19 mouse cellular contexts compared by ENCODE assay signal in genomic region chr10:63480066-63480465, GRCm38 (mm10). TPM values are rescaled to one million over a fixed set of nuclear protein-coding genes. Genes with fewer than 3 reads are reported as not detected.
DNase-seq lines count a peak whose midpoint lies in the region; ATAC-seq and TF ChIP-seq lines count a peak whose summit lies in the region.
"Had no signal": no experiment of that assay in that cellular context is flagged by ENCODE, and none has a peak within 500 bp of the region (broad histone marks: within the 10 kb centered on the region; RNA-seq: fewer than 3 reads in every experiment).

No protein-coding gene starts in this region.

- peak; percentile 33; the same call in 1 of the 2 replicates for ATAC-seq in heart, postnatal 0 days (ENCODE audit: insufficient read depth, low read depth)
- ATAC-seq: forebrain, embryonic 16.5 days; midbrain, embryonic 13.5 days had no signal

- peaks cover 40% of the 10 kb centered on the region for H3K4me1 ChIP-seq in heart, postnatal 0 days (ENCODE audit: control insufficient read depth, insufficient read depth)
- H3K4me1 ChIP-seq: neural tube, embryonic 13.5 days had no signal

- TF ChIP-seq EP300 in heart, postnatal 0 days (IDR thresholded peaks at IDR 0.05; ENCODE audit: low read depth): no peak

- TF ChIP-seq CTCF in heart, postnatal 0 days (IDR thresholded peaks at IDR 0.05; ENCODE audit: low read depth): no peak

- H3K4me3 ChIP-seq in heart, postnatal 0 days (ENCODE audit: low read depth, low read length): peak overlapping the region; percentile 23; the same call in 1 of the 2 replicates
- H3K4me3 ChIP-seq: embryonic facial prominence, embryonic 15.5 days; hindbrain, embryonic 13.5 days; left cerebral cortex, adult 2 months; midbrain, embryonic 13.5 days; neural tube, embryonic 13.5 days had no signal

- H3K4me2 ChIP-seq in heart, postnatal 0 days (ENCODE audit: low read depth, low read length): peak overlapping the region; percentile 50
- H3K4me2 ChIP-seq: embryonic facial prominence, embryonic 15.5 days; hindbrain, embryonic 13.5 days; liver, embryonic 11.5 days; midbrain, embryonic 13.5 days; neural tube, embryonic 13.5 days had no signal

- H3K9ac ChIP-seq in heart, postnatal 0 days (replicated peaks; ENCODE audit: low read depth, low read length): no peak overlapping the region
- H3K9ac ChIP-seq: embryonic facial prominence, embryonic 15.5 days; hindbrain, embryonic 13.5 days; midbrain, embryonic 13.5 days; neural tube, embryonic 13.5 days had no signal

- H3K27ac ChIP-seq in heart, postnatal 0 days (ENCODE audit: low read depth): peak overlapping the region; percentile 78
- H3K27ac ChIP-seq: embryonic facial prominence, embryonic 15.5 days; hindbrain, embryonic 13.5 days; left cerebral cortex, adult 2 months; midbrain, embryonic 13.5 days; neural tube, embryonic 13.5 days had no signal

- WGBS in heart, postnatal 0 days: 33% methylated on average over 5 of the region's 5 CpGs

- no peaks in the 10 kb centered on the region for H3K9me3 ChIP-seq in heart, postnatal 0 days (replicated peaks; ENCODE audit: control insufficient read depth, low read length)
- H3K9me3 ChIP-seq: embryonic facial prominence, embryonic 15.5 days; hindbrain, embryonic 13.5 days; midbrain, embryonic 13.5 days; neural tube, embryonic 13.5 days had no signal

- peak; percentile 14 to 22 for DNase-seq in cerebellum, postnatal 25 days
- DNase-seq in cerebellum, adult 8-10 months: no peak
- peak; percentile 72 for DNase-seq in brain, adult 2 months (ENCODE audit: low read depth, low spot score)
- DNase-seq in gastrocnemius, postnatal 25 days: peak; percentile 20
- DNase-seq in heart, postnatal 0 days (ENCODE audit: low spot score): peak; percentile 63
- DNase-seq in right cerebral cortex, postnatal 10 days (ENCODE audit: low spot score in 2 of 2): no peak
- DNase-seq in ovary, postnatal 36 days (ENCODE audit: low spot score): no peak
- DNase-seq: cerebellum, adult 11 months; kidney, adult 9 months; lung, postnatal 14 days; right cerebral cortex, adult 18-20 months had no signal

- no peaks in the 10 kb centered on the region for H3K27me3 ChIP-seq in heart, postnatal 0 days (ENCODE audit: control insufficient read depth, insufficient read depth, low read length)
- H3K27me3 ChIP-seq: embryonic facial prominence, embryonic 15.5 days; hindbrain, embryonic 13.5 days; midbrain, embryonic 13.5 days; neural tube, embryonic 13.5 days had no signal

- H3K36me3 ChIP-seq in heart, postnatal 0 days (replicated peaks; ENCODE audit: control insufficient read depth, insufficient read depth, low read length): no peaks in the 10 kb centered on the region
- H3K36me3 ChIP-seq: embryonic facial prominence, embryonic 15.5 days; hindbrain, embryonic 13.5 days; midbrain, embryonic 13.5 days; neural tube, embryonic 13.5 days had no signal

RNA-seq across cellular contexts. Expression of gene Ctnna3, which starts 50.2 kb away (rescaled TPM):
- total RNA-seq in gastrocnemius, postnatal 25 days (2021): 10 to 100 TPM; 11.0 to 15.8 TPM
- 58.4 and 62.6 TPM in 2 replicates for total RNA-seq in heart, postnatal 0 days (2014; rRNA removed; ENCODE audit: low replicate concordance)
- 18.2 and 18.6 TPM in 2 replicates for polyA plus RNA-seq in heart, postnatal 0 days (2015; fragmentation: Nextera tagmentation; extraction: Ambion mirVana)

RNA-seq across cellular contexts. Expression of gene Gm7075, which starts 58.5 kb away (rescaled TPM):
- total RNA-seq in gastrocnemius, postnatal 25 days (2021): not detected
- not detected in 2 replicates for total RNA-seq in heart, postnatal 0 days (2014; rRNA removed; ENCODE audit: low replicate concordance)
- not detected in 2 replicates for polyA plus RNA-seq in heart, postnatal 0 days (2015; fragmentation: Nextera tagmentation; extraction: Ambion mirVana)
- total RNA-seq: adrenal gland, adult 18-20 months; left cerebral cortex, adult 2 months had no signal
- polyA plus RNA-seq: embryonic facial prominence, embryonic 15.5 days; forebrain, embryonic 16.5 days; hindbrain, embryonic 13.5 days; liver, embryonic 11.5 days; midbrain, embryonic 13.5 days; neural tube, embryonic 13.5 days had no signal

Comparison
In these comparisons a context has a peak if more than half of its experiments do, and no peak if none do; other contexts are left out.
1. DNase-seq: peak in cerebellum, postnatal 25 days (2 of 2), brain, adult 2 months (single experiment), gastrocnemius, postnatal 25 days (single experiment) and heart, postnatal 0 days (single experiment); none in cerebellum, adult 8-10 months (single experiment), right cerebral cortex, postnatal 10 days (0 of 2) and ovary, postnatal 36 days (single experiment).